ENCODE assay signal across 8 mouse cellular contexts in genomic region chr12:84218289-84219120, GRCm38 (mm10). TPM values are rescaled to one million over a fixed set of nuclear protein-coding genes. Genes with fewer than 3 reads are reported as not detected.
DNase-seq lines count a peak whose midpoint lies in the region; ATAC-seq lines count a peak whose summit lies in the region.

Gene Elmsan1, minus strand, starts transcription at chr12:84218881.

- peak within 1 kb of the TSS; percentile 84 for H3K4me3 ChIP-seq in intestine, embryonic 15.5 days (replicated peaks)

- peak within 1 kb of the TSS; percentile 76 for H3K4me2 ChIP-seq in intestine, embryonic 15.5 days (replicated peaks)

- peak; percentile 88 for ATAC-seq in intestine, embryonic 15.5 days

- H3K4me1 ChIP-seq in intestine, embryonic 15.5 days (replicated peaks), result peaks cover 32% of the 10 kb centered on the region

- peak within 1 kb of the TSS; percentile 95 for H3K9ac ChIP-seq in intestine, embryonic 15.5 days

- DNase-seq in adrenal gland, adult 18-20 months (ENCODE audit: low spot score in 2 of 2), result peak; percentile 79 to 81
- DNase-seq in embryo, embryonic 11 days, result peak; percentile 93
- DNase-seq in gonadal fat pad, adult 2 months (ENCODE audit: low read depth), result no peak
- DNase-seq in left cerebral cortex, postnatal 4 days, result peak; percentile 68
- DNase-seq in mesoderm, embryonic 11.5 days (ENCODE audit: low read depth, low spot score), result peak; percentile 83
- DNase-seq in right cerebral cortex, postnatal 36 days (ENCODE audit: low spot score in 2 of 2), result peak; percentile 38 to 41
- peak; percentile 74 to 76 for DNase-seq in urinary bladder, postnatal 4 days (ENCODE audit: low spot score in 2 of 2)

- peak within 1 kb of the TSS; percentile 95 for H3K27ac ChIP-seq in intestine, embryonic 15.5 days

- no peaks in the 10 kb centered on the region for H3K27me3 ChIP-seq in intestine, embryonic 15.5 days (replicated peaks)

- WGBS in intestine, embryonic 15.5 days, result under 1% methylated on average over 82 of the region's 82 CpGs

- intact Hi-C loops in left cerebral cortex, postnatal 4 days (cut with DNase I), result no loop called here

- H3K36me3 ChIP-seq in intestine, embryonic 15.5 days, result no peaks in the 10 kb centered on the region

- H3K9me3 ChIP-seq in intestine, embryonic 15.5 days, result no peaks in the 10 kb centered on the region

RNA-seq across cellular contexts. Expression of gene Elmsan1, which starts in this region (rescaled TPM):
- total RNA-seq in adrenal gland, adult 18-20 months (2021), result 10 to 100 TPM; 17.5 to 20.6 TPM
- 11.2 and 16.1 TPM in 2 replicates for polyA plus RNA-seq in gonadal fat pad, adult 2 months (2012; rRNA removed)
- polyA plus RNA-seq in intestine, embryonic 15.5 days (2015; fragmentation: Nextera tagmentation; extraction: Ambion mirVana), result 7.2 and 7.7 TPM in 2 replicates
- 10 to 100 TPM; 12.9 to 14.9 TPM for total RNA-seq in left cerebral cortex, postnatal 4 days (2021)
